Mouse (Mus musculus) embryonic facial prominence, embryonic 10.5 days (tissue): ENCODE measurements around the gene Tal1. TPM values are rescaled to one million over a fixed set of nuclear protein-coding genes. Genes with fewer than 3 reads are reported as not detected.
A peak's percentile ranks its signal among the peaks of the same experiment; 100 is the strongest.

ENCODE experiments used
- DNase-seq: peaks from one replicate; pipeline ENCODE4 v3.0.0-alpha.2; 2017; ENCODE audit warnings: low spot score
- H3K27ac ChIP-seq: fragments of 300-500 bp; sonication (generic); replicated peaks from 2 replicates; pipeline ENCODE4 v1.5.1; 2016; ENCODE audit warnings: mild to moderate bottlenecking
- H3K27me3 ChIP-seq: fragments of 300-500 bp; sonication (generic); replicated peaks from 2 replicates; pipeline ENCODE4 v1.6.1; 2016; ENCODE audit warnings: low read depth, mild to moderate bottlenecking; ENCODE audit not compliant: poor library complexity, severe bottlenecking
- H3K36me3 ChIP-seq: fragments of 300-500 bp; sonication (generic); replicated peaks from 2 replicates; pipeline ENCODE4 v1.6.1; 2016; ENCODE audit warnings: mild to moderate bottlenecking, moderate library complexity
- H3K4me1 ChIP-seq: fragments of 300-500 bp; sonication (generic); 2 replicates; pipeline ENCODE4 v1.6.1; 2016
- H3K4me3 ChIP-seq: fragments of 300-500 bp; sonication (generic); 2 replicates; pipeline ENCODE4 v1.5.1; 2016; ENCODE audit warnings: mild to moderate bottlenecking, moderate library complexity
- H3K9me3 ChIP-seq: fragments of 300-500 bp; sonication (generic); 2 replicates; pipeline ENCODE4 v1.6.1; 2016; ENCODE audit warnings: mild to moderate bottlenecking
- WGBS: fragments of 180-500 bp; shearing (Covaris S2); methylation state at CpG from one replicate; pipeline ENCODE4 v1.1.7; 2016; 5-methylcytosine and 5-hydroxymethylcytosine counted together
- polyA plus RNA-seq: library from polyadenylated mRNA; unstranded; fragments of >200 nt; fragmentation: Nextera tagmentation; extraction: Ambion mirVana; gene quantifications from 2 replicates; pipeline ENCODE4 v1.2.1, GENCODE M21; 2016

The Tal1 gene
- polyA plus RNA-seq, 1 experiment from 2014 or later = 1.7 TPM

DNA sequence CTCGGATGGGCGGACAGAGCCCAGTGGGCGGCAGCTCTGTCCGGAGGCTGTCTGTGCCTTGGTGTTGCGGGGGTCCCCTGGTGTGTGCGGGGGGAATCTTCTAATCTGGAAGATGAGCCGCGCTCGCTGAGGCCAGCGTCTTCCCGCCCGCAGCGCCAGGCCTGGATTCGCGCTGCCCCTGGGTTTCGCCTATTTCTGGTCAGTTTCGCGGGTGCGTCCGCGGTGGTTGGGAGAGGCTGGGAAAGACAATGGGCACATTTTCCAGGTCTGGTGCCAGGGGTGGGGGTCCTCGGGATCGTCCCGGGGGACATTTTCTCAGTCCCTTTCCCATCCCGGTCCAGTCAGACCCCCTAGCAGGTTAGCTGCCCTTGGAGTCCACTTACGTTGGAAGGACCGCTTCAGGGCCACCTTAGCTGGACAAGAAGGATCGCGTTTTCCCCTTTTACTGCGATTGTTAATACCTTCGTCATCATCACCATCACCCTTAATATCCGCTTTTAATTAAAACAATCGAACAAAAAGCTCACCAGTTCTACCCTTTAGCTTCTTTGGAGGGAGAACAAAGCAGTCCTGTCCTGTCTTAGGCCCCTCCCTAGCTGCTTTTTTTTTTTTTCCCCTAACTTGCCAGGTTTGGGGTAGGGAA is 1.6 kb downstream of the Tal1 start:
- H3K4me1 ChIP-seq = peaks cover 23% of the 10 kb centered on the region
- H3K27ac ChIP-seq = peak overlapping the region; percentile 68
- peak overlapping the region; percentile 52 for H3K4me3 ChIP-seq
- no peaks in the 10 kb centered on the region for H3K9me3 ChIP-seq
- no peaks in the 10 kb centered on the region for H3K36me3 ChIP-seq
- H3K27me3 ChIP-seq = peaks cover 100% of the 10 kb centered on the region
- DNase-seq = peak; percentile 70
- WGBS = under 1% methylated on average over 33 of the region's 33 CpGs

DNA sequence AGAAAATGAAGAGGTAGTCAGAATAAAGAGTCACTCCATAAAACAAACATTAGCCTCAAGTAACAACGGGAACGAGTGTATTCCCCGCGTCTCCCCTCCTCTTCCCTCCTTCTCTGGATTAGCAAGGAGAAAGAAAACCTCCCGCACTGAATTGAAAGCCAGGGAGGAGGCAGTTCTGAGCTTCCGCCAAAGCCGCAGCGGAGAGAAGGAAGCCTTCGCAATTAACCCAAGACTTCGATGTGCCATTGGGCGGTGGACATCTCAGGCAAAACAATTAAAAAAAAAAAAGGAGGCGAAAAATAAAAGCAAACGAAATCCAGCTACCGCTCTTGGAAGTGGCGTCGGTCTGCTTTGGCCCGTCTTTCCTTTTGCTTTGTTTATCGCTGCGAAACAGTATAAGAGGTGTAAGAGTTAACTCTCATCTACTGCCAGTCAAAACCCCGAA is 2.1 kb downstream of the Tal1 start:
- H3K4me1 ChIP-seq = peaks cover 26% of the 10 kb centered on the region
- no peaks in the 10 kb centered on the region for H3K9me3 ChIP-seq
- H3K27me3 ChIP-seq = peaks cover 100% of the 10 kb centered on the region
- under 1% methylated on average over 20 of the region's 20 CpGs for WGBS
- peak overlapping the region; percentile 37; the same call in 1 of the 2 replicates for H3K27ac ChIP-seq
- DNase-seq = peak; percentile 55
- no peaks in the 10 kb centered on the region for H3K36me3 ChIP-seq
- peak overlapping the region; percentile 52; the same call in 1 of the 2 replicates for H3K4me3 ChIP-seq

GRCm38 (mm10) chr4:115058871-115059590 is 2.8 kb downstream of the Tal1 start:
- WGBS = 1% methylated on average over 23 of the region's 23 CpGs

GRCm38 (mm10) chr4:115059871-115060270 is 3.6 kb downstream of the Tal1 start:
- Histone ChIP-seq H3K9me3 (no peaks in the 10 kb centered on the region), H3K27me3 (peaks cover 100% of the 10 kb centered on the region), H3K4me3 (peak overlapping the region; percentile 52), H3K27ac (0 out of 2 replicates have a peak overlapping the region, but pooled peaks have one; percentile 5), H3K4me1 (peaks cover 33% of the 10 kb centered on the region), H3K36me3 (no peaks in the 10 kb centered on the region)
- peak; percentile 38 for DNase-seq
- 3% methylated on average over 12 of the region's 12 CpGs for WGBS

More at GRCm38 (mm10) chr4:115058871-115059590, 2.8 kb downstream of the Tal1 start:
- no peaks in the 10 kb centered on the region for H3K36me3 ChIP-seq
- H3K27ac ChIP-seq = peak overlapping the region; percentile 66; the same call in 1 of the 2 replicates
- H3K4me3 ChIP-seq = peak overlapping the region; percentile 52
- peak; percentile 46 for DNase-seq
- H3K27me3 ChIP-seq = peaks cover 100% of the 10 kb centered on the region
- H3K9me3 ChIP-seq = no peaks in the 10 kb centered on the region
- peaks cover 33% of the 10 kb centered on the region for H3K4me1 ChIP-seq

- peaks cover 100% of the 10 kb centered on the region for H3K27me3 ChIP-seq
- H3K4me3 ChIP-seq = peak overlapping the region; percentile 52; the same call in 1 of the 2 replicates
- no peak overlapping the region for H3K27ac ChIP-seq
- DNase-seq = no peak
- peaks cover 33% of the 10 kb centered on the region for H3K4me1 ChIP-seq
- no peaks in the 10 kb centered on the region for H3K9me3 ChIP-seq
- no peaks in the 10 kb centered on the region for H3K36me3 ChIP-seq
- WGBS = 13% methylated on average over 3 of the region's 3 CpGs
These were observed 4.5 kb downstream of the Tal1 start for GRCm38 (mm10) chr4:115060753-115061152.

GRCm38 (mm10) chr4:115062540-115062874 is 6.3 kb downstream of the Tal1 start:
- DNase-seq = no peak

GRCm38 (mm10) chr4:115062875-115063517 is 6.8 kb downstream of the Tal1 start:
- peak overlapping the region; percentile 52 for H3K27ac ChIP-seq
- WGBS = under 1% methylated on average over 58 of the region's 58 CpGs

More at GRCm38 (mm10) chr4:115062540-115062874, 6.3 kb downstream of the Tal1 start:
- Histone ChIP-seq H3K4me1 (peaks cover 18% of the 10 kb centered on the region), H3K27me3 (peaks cover 100% of the 10 kb centered on the region), H3K27ac (no peak overlapping the region), H3K4me3 (peak overlapping the region; percentile 60), H3K9me3 (no peaks in the 10 kb centered on the region), H3K36me3 (no peaks in the 10 kb centered on the region)
- WGBS = under 1% methylated on average over 9 of the region's 9 CpGs

DNA sequence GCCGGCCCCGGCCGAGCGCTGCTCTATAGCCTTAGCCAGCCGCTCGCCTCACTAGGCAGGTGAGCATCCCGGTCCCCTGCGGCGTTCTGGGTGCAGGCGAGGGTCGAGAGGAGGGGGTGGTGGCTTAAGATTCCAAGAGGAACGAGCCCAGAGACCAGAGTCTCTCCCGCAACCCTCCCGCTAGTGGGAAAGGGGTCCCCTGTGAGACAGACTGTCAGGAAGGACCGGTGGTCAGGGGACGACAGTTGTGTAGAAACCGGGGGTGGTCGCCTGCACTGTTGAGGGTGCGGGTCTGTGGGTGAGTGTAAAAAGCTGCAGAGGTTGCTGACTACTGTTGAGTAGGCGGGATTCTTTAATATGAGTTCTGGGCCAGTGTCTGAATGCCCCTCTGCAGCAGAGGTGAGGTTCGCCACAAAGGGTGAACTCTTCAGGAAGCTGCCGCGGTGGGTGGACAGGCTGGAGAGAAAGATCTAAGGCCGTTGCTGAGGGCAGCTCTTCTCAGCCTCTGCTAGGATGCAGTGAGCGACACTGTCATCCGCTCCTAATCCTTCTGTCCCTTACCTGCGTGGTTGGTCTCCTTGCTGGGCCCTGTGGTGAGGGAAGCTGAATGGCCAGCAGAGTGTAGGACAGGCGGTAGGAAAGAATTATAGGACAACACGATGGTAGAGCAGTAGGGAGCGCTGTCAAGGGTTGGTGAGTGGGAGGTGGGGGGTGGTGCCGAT is 7.5 kb downstream of the Tal1 start:
- no peak for DNase-seq
- Histone ChIP-seq H3K9me3 (no peaks in the 10 kb centered on the region), H3K27ac (peak overlapping the region; percentile 52; the same call in 1 of the 2 replicates), H3K27me3 (peaks cover 99% of the 10 kb centered on the region), H3K4me3 (peak overlapping the region; percentile 60), H3K4me1 (peaks cover 16% of the 10 kb centered on the region), H3K36me3 (no peaks in the 10 kb centered on the region)
- WGBS = 1% methylated on average over 31 of the region's 31 CpGs

More at GRCm38 (mm10) chr4:115062875-115063517, 6.8 kb downstream of the Tal1 start:
- DNase-seq = peak; percentile 76
- Histone ChIP-seq H3K4me3 (peak overlapping the region; percentile 60), H3K36me3 (no peaks in the 10 kb centered on the region), H3K4me1 (peaks cover 16% of the 10 kb centered on the region), H3K27me3 (peaks cover 99% of the 10 kb centered on the region), H3K9me3 (no peaks in the 10 kb centered on the region)

- Histone ChIP-seq H3K27ac (no peak overlapping the region), H3K36me3 (no peaks in the 10 kb centered on the region), H3K4me3 (no peak overlapping the region), H3K9me3 (no peaks in the 10 kb centered on the region), H3K27me3 (peaks cover 65% of the 10 kb centered on the region), H3K4me1 (peaks cover 4% of the 10 kb centered on the region; the same call in 1 of the 2 replicates)
- no peak for DNase-seq
- 37% methylated on average over 1 of the region's 1 CpGs for WGBS
These were observed 15.4 kb downstream of the Tal1 start for GRCm38 (mm10) chr4:115071668-115072067.

- Histone ChIP-seq H3K27ac (no peak overlapping the region), H3K9me3 (no peaks in the 10 kb centered on the region), H3K4me1 (peaks cover 17% of the 10 kb centered on the region), H3K27me3 (peaks cover 48% of the 10 kb centered on the region), H3K36me3 (no peaks in the 10 kb centered on the region), H3K4me3 (no peak overlapping the region)
- no peak for DNase-seq
- 88% methylated on average over 1 of the region's 1 CpGs for WGBS
These were observed 18.6 kb downstream of the Tal1 start for GRCm38 (mm10) chr4:115074789-115075188.

- 36% methylated on average over 3 of the region's 3 CpGs for WGBS
These were observed 19.1 kb downstream of the Tal1 start for GRCm38 (mm10) chr4:115075204-115075915.

More at GRCm38 (mm10) chr4:115075204-115075915, 19.1 kb downstream of the Tal1 start:
- peaks cover 21% of the 10 kb centered on the region for H3K4me1 ChIP-seq
- H3K4me3 ChIP-seq = no peak overlapping the region
- peak overlapping the region; percentile 40 for H3K27ac ChIP-seq
- H3K9me3 ChIP-seq = no peaks in the 10 kb centered on the region
- peaks cover 42% of the 10 kb centered on the region for H3K27me3 ChIP-seq
- H3K36me3 ChIP-seq = no peaks in the 10 kb centered on the region
- no peak for DNase-seq
